ENCODE assay signal across 9 mouse cellular contexts in genomic region chr3:94477981-94478422, GRCm38 (mm10). TPM values are rescaled to one million over a fixed set of nuclear protein-coding genes. Genes with fewer than 3 reads are reported as not detected.
DNase-seq lines count a peak whose midpoint lies in the region; ATAC-seq and TF ChIP-seq lines count a peak whose summit lies in the region.
"Had no signal": no experiment of that assay in that cellular context is flagged by ENCODE, and none has a peak within 500 bp of the region (broad histone marks: within the 10 kb centered on the region; RNA-seq: fewer than 3 reads in every experiment).

TSS of gene Celf3 (plus strand) at chr3:94478295.

- peak; percentile 53 for DNase-seq in ES-CJ7 (ENCODE audit: low read depth, low spot score)
- DNase-seq in adrenal gland, postnatal 14 days, result peak; percentile 52
- peak; percentile 68 for DNase-seq in embryo, embryonic 9.5 days (ENCODE audit: extremely low spot score)
- peak; percentile 91 for DNase-seq in hindbrain, postnatal 0 days (ENCODE audit: low spot score)
- DNase-seq in liver, embryonic 11.5 days (ENCODE audit: low spot score), result peak; percentile 42
- DNase-seq in retina, postnatal 7 days (ENCODE audit: low read depth, low spot score), result peak; percentile 81
- DNase-seq in urinary bladder, adult 18-20 months (ENCODE audit: low spot score in 2 of 2), result no peak

- H3K9me3 ChIP-seq in hindbrain, postnatal 0 days (ENCODE audit: low read length), result no peaks in the 10 kb centered on the region
- no peaks in the 10 kb centered on the region for H3K9me3 ChIP-seq in liver, embryonic 11.5 days (ENCODE audit: control insufficient read depth, low read length)
- H3K9me3 ChIP-seq in kidney, embryonic 16.5 days (ENCODE audit: low read length), result no peaks in the 10 kb centered on the region

- peak within 1 kb of the TSS; percentile 56 for H3K4me3 ChIP-seq in hindbrain, postnatal 0 days (ENCODE audit: low read length)
- H3K4me3 ChIP-seq in liver, embryonic 11.5 days (ENCODE audit: low read depth, low read length), result no peak within 1 kb of the TSS
- H3K4me3 ChIP-seq in kidney, embryonic 16.5 days (ENCODE audit: low read length), result no peak within 1 kb of the TSS

- ATAC-seq in hindbrain, postnatal 0 days, result peak; percentile 92
- ATAC-seq in liver, embryonic 11.5 days (replicated peaks; ENCODE audit: low FRiP score), result peak; percentile 73
- ATAC-seq in kidney, embryonic 16.5 days (ENCODE audit: low FRiP score, low TSS enrichment), result no peak

- H3K4me1 ChIP-seq in hindbrain, postnatal 0 days (ENCODE audit: insufficient read depth, low read length), result peaks cover 11% of the 10 kb centered on the region; the same call in 1 of the 2 replicates
- no peaks in the 10 kb centered on the region; the same call in 1 of the 2 replicates for H3K4me1 ChIP-seq in liver, embryonic 11.5 days (replicated peaks; ENCODE audit: control insufficient read depth, insufficient read depth, low read length)
- peaks cover 9% of the 10 kb centered on the region; the same call in 1 of the 2 replicates for H3K4me1 ChIP-seq in kidney, embryonic 16.5 days (ENCODE audit: insufficient read depth, low read length)

- peak within 1 kb of the TSS; percentile 88 for H3K27ac ChIP-seq in hindbrain, postnatal 0 days
- no peak within 1 kb of the TSS for H3K27ac ChIP-seq in liver, embryonic 11.5 days (ENCODE audit: low read depth, low read length)
- H3K27ac ChIP-seq in kidney, embryonic 16.5 days (ENCODE audit: low read length), result no peak within 1 kb of the TSS

- H3K4me2 ChIP-seq in hindbrain, postnatal 0 days (ENCODE audit: low read depth, low read length), result peak within 1 kb of the TSS; percentile 85
- H3K4me2 ChIP-seq in liver, embryonic 11.5 days, result peak within 1 kb of the TSS; percentile 4
- no peak within 1 kb of the TSS for H3K4me2 ChIP-seq in kidney, embryonic 16.5 days (replicated peaks; ENCODE audit: low read depth, low read length)

- no peak for TF ChIP-seq CTCF in hindbrain, postnatal 0 days (IDR thresholded peaks at IDR 0.05; ENCODE audit: low read depth)

- no peaks in the 10 kb centered on the region for H3K36me3 ChIP-seq in hindbrain, postnatal 0 days (ENCODE audit: insufficient read depth, low read length)
- no peaks in the 10 kb centered on the region for H3K36me3 ChIP-seq in liver, embryonic 11.5 days (ENCODE audit: control insufficient read depth, insufficient read depth, low read length)
- no peaks in the 10 kb centered on the region for H3K36me3 ChIP-seq in kidney, embryonic 16.5 days (ENCODE audit: insufficient read depth, low read length)

- under 1% methylated on average over 14 of the region's 14 CpGs for WGBS in hindbrain, postnatal 0 days
- 4% methylated on average over 13 of the region's 14 CpGs for WGBS in liver, embryonic 11.5 days
- 2% methylated on average over 11 of the region's 14 CpGs for WGBS in kidney, embryonic 16.5 days

- H3K27me3 ChIP-seq in hindbrain, postnatal 0 days (ENCODE audit: insufficient read depth, low read length), result no peaks in the 10 kb centered on the region
- peaks cover 36% of the 10 kb centered on the region for H3K27me3 ChIP-seq in liver, embryonic 11.5 days (replicated peaks; ENCODE audit: control insufficient read depth, insufficient read depth, low read length)
- H3K27me3 ChIP-seq in kidney, embryonic 16.5 days (ENCODE audit: insufficient read depth, low read length), result peaks cover 15% of the 10 kb centered on the region

- peak within 1 kb of the TSS; percentile 80 for H3K9ac ChIP-seq in hindbrain, postnatal 0 days (replicated peaks; ENCODE audit: low read length)
- no peak within 1 kb of the TSS for H3K9ac ChIP-seq in liver, embryonic 11.5 days (ENCODE audit: low read depth, low read length)
- H3K9ac ChIP-seq in kidney, embryonic 16.5 days (replicated peaks; ENCODE audit: low read length), result no peak within 1 kb of the TSS

RNA-seq across cellular contexts. Expression of gene Celf3, which starts in this region (rescaled TPM):
- 21.8 and 28.1 TPM in 2 replicates for total RNA-seq in adrenal gland, postnatal 14 days (2021)
- 156 and 184 TPM in 2 replicates for total RNA-seq in hindbrain, postnatal 0 days (2014; rRNA removed)
- 158 and 171 TPM in 2 replicates for polyA plus RNA-seq in hindbrain, postnatal 0 days (2015; fragmentation: Nextera tagmentation; extraction: Ambion mirVana)
- polyA plus RNA-seq in liver, embryonic 11.5 days (2014; fragmentation: Nextera tagmentation; extraction: Ambion mirVana), result 2.9 and 3.8 TPM in 2 replicates
- 1.4 and 2.5 TPM in 2 replicates for polyA plus RNA-seq in kidney, embryonic 16.5 days (2015; fragmentation: Nextera tagmentation; extraction: Ambion mirVana)
- total RNA-seq: liver, adult 2 months had no signal
- polyA plus RNA-seq: liver, adult 2 months had no signal

Comparison
In these comparisons a context has a peak if more than half of its experiments do, and no peak if none do; other contexts are left out.
1. RNA of gene Celf3 (polyA plus RNA-seq): 158 to 171 TPM in hindbrain, postnatal 0 days; 2.9 to 3.8 TPM in liver, embryonic 11.5 days and 1.4 to 2.5 TPM in kidney, embryonic 16.5 days; every median in the first group is over 10 times any median in the second.
2. DNase-seq: peak in ES-CJ7 (single experiment), adrenal gland, postnatal 14 days (single experiment), embryo, embryonic 9.5 days (single experiment), hindbrain, postnatal 0 days (single experiment), liver, embryonic 11.5 days (single experiment) and retina, postnatal 7 days (single experiment); none in urinary bladder, adult 18-20 months (0 of 2).